Mouse (Mus musculus): ENCODE measurements around the gene Sqstm1.

DNA sequence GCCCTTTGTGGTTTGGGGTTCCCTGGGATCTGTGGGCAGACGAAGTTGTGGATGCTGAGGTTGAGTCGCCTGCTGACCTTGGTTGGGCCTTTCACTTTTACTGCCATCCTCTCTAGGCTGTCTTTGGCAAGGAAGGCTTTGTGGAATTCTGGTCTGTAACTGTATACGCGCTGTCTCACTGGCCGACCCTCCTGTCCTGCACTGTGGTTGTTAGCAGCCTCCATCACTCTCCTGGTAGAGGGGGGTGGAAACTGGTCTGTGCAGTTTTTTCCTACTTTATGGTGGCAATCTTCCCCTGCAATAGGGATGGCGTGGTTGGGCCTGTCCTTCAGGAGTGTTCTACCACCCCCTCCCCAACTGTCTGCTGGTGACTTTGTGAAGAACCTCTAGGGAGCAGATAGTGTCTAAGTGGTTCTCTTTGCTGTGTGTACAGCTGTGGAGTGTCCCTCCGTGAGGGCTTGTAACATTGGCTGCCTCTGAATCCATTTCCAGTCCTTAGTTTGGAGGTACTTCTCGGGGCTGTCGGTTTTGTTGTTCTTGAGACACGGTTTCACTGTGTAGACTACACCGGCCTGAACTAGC, 42.1 kb upstream of the Sqstm1 start:
- TF ChIP-seq GATA1 (IDR thresholded peaks at IDR 0.05; ENCODE audit: low read length), result no peak
- no peak for TF ChIP-seq TAL1 (IDR thresholded peaks at IDR 0.05; ENCODE audit: low read length)
